Mouse (Mus musculus): ENCODE measurements around the gene Il3. TPM values are rescaled to one million over a fixed set of nuclear protein-coding genes. Genes with fewer than 3 reads are reported as not detected.

Gene Il3
- polyA plus RNA-seq (2012; rRNA removed): not detected in 2 replicates

DNA sequence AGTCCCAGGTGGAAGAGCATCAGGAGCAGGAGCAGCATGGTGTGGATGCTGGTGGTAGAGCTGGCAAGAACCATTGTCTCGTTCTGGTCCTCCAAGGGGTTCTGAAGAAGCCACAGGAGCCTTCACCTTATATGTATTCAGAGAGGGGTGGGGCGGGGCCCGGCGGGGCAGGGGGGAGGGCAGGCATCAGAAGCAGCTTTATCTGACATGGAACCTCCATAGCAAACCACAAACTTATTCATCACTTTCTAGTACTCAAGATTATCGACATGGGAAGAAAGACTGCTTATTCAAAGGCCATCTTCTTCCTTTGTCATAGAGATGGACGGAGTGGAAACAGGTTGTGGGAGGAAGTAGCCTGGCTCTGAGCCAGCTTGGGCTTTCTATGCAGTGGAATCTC lies at the start of gene Il3:
Il3 (minus strand) TSS at position 101 of the 400 bp plus-strand sequence.

DNA sequence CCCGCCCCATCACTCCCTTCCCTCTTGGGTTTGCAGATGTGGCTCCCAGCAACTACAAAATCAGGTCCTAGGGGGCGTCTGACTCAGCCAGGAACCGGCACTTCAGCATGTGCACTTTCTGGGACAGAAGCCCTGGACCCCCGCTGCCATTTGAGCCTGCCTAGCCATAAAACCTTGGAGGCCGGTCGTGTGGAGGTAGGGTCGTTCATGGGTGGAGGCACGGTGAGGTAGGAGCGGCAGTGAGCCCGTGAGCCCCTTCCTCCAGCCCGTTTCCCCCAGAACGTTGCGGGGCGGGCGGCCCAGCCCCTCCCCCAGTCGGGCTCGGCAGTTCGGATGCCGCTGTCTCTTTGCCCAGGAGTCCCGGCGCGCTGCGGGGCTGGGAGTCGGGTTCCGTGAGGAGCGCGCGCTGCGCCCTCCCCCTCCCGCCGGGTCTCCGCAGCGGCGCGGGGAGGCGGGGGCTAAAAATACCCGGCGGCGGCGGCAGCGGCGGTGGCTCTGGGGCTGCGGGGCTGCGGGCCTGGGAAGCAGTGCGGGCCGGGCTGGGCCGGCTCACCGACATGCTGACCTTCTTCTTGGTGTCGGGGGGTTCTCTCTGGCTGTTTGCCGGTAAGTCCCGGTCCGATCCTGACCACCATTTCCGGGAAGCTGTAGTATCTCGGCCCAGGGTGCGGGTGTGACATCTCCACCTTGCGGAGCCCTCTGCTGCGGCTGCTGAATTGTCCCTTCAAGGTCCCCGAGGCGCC lies 36.8 kb upstream of the Il3 start, which contains the start of gene Acsl6:
Acsl6 (plus strand) TSS at position 71 of the 743 bp plus-strand sequence.

DNA sequence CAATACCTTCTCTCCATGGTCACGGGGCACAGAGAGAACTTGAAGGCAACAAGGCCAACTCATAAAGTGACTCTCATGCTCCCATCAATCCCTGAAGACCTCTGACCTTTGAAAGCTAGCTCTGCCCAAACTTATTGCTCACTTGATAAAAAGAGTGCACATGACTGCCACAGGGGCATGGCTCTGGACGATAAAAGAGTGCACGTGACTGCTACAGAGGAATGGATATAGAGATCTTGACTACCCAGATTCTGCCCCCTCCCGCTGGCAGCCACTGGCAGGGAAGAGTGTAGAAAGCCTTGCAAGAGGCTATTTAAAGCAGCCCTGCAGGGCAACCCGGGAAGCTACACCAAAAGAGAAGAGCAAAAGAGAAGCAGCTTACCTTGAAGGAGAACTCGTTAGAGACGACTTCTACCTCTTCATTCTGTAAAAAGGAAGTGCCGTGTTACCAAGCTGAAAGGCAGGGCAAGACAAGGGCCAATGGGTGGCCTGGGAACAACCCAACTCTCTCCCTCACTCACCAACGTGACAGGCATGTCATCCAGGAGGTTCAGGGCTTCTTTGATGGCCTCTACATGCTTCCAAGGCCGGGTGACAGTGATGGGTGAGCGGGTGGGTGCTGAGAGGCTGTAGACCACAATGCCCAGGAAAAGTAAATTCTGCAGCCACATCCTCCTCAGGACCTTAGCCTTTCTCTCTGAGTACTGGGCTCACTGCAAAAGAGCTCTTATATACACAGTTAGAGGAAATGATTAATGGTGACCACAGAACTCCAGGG lies 17.9 kb downstream of the Il3 start, which contains the start of gene Csf2:
Csf2 (minus strand) TSS at position 728 of the 778 bp plus-strand sequence.

Other genes with a start within 250 kb of the Il3 start
- gene Slc22a4, start 239.2 kb downstream of the Il3 start, polyA plus RNA-seq (2012; rRNA removed): 2.7 and 3.2 TPM in 2 replicates
- gene Pdlim4, start 198.3 kb downstream of the Il3 start, polyA plus RNA-seq (2012; rRNA removed): 427 and 463 TPM in 2 replicates
- gene P4ha2, start 167.2 kb downstream of the Il3 start, polyA plus RNA-seq (2012; rRNA removed): 22.2 and 23.2 TPM in 2 replicates
- not detected in 2 replicates for gene Csf2, start 17.6 kb downstream of the Il3 start, polyA plus RNA-seq (2012; rRNA removed)
- gene Acsl6, start 36.5 kb upstream of the Il3 start, polyA plus RNA-seq (2012; rRNA removed): 0.67 and 1.7 TPM in 2 replicates
- gene Meikin, start 103.4 kb upstream of the Il3 start, polyA plus RNA-seq (2012; rRNA removed): not detected in 2 replicates
- gene Fnip1, start 170.9 kb upstream of the Il3 start, polyA plus RNA-seq (2012; rRNA removed): 1.7 and 1.8 TPM in 2 replicates